Mouse (Mus musculus): ENCODE measurements around the gene Gm20388. TPM values are rescaled to one million over a fixed set of nuclear protein-coding genes. Genes with fewer than 3 reads are reported as not detected.
A peak's percentile ranks its signal among the peaks of the same experiment; 100 is the strongest.

The Gm20388 gene
- polyA plus RNA-seq, 1 experiment from 2014 or later, result not detected

GRCm38 (mm10) chr8:122350309-122351089, 2439.9 kb downstream of the Gm20388 start:
- no peaks in the 10 kb centered on the region for H3K36me3 ChIP-seq
- 33% methylated on average over 11 of the region's 11 CpGs for WGBS
- no peak overlapping the region for H3K27ac ChIP-seq
- no peak overlapping the region for H3K9ac ChIP-seq
- H3K4me3 ChIP-seq, result no peak overlapping the region
- H3K9me3 ChIP-seq, result no peaks in the 10 kb centered on the region
- H3K4me1 ChIP-seq, result peaks cover 15% of the 10 kb centered on the region; the same call in 1 of the 2 replicates
- no peak for ATAC-seq (ENCODE audit: insufficient number of reproducible peaks, insufficient read depth, low FRiP score, low TSS enrichment, low read depth)
- peaks cover 23% of the 10 kb centered on the region for H3K27me3 ChIP-seq
- H3K4me2 ChIP-seq, result no peak overlapping the region

- Histone ChIP-seq H3K4me1 (0 out of 2 replicates have a peak, but pooled peaks cover 6% of the 10 kb centered on the region), H3K4me2 (no peak overlapping the region), H3K27ac (peak overlapping the region; percentile 40; the same call in 1 of the 2 replicates), H3K27me3 (peaks cover 20% of the 10 kb centered on the region), H3K36me3 (no peaks in the 10 kb centered on the region), H3K9me3 (no peaks in the 10 kb centered on the region), H3K4me3 (no peak overlapping the region), H3K9ac (no peak overlapping the region)
- ATAC-seq (ENCODE audit: insufficient number of reproducible peaks, insufficient read depth, low FRiP score, low TSS enrichment, low read depth), result no peak
- WGBS, result 91% methylated on average over 8 of the region's 8 CpGs
These were observed 2443.5 kb downstream of the Gm20388 start for GRCm38 (mm10) chr8:122354157-122354556.

GRCm38 (mm10) chr8:122355642-122356606, 2445.3 kb downstream of the Gm20388 start:
- Histone ChIP-seq H3K9me3 (no peaks in the 10 kb centered on the region), H3K27ac (no peak overlapping the region), H3K4me3 (no peak overlapping the region), H3K4me1 (no peaks in the 10 kb centered on the region), H3K36me3 (no peaks in the 10 kb centered on the region), H3K4me2 (no peak overlapping the region), H3K27me3 (peaks cover 11% of the 10 kb centered on the region), H3K9ac (no peak overlapping the region)
- no peak for ATAC-seq (ENCODE audit: insufficient number of reproducible peaks, insufficient read depth, low FRiP score, low TSS enrichment, low read depth)
- 57% methylated on average over 9 of the region's 9 CpGs for WGBS

- Histone ChIP-seq H3K4me2 (no peak overlapping the region), H3K27ac (no peak overlapping the region), H3K9ac (no peak overlapping the region), H3K4me1 (peaks cover 6% of the 10 kb centered on the region), H3K9me3 (no peaks in the 10 kb centered on the region), H3K36me3 (no peaks in the 10 kb centered on the region), H3K27me3 (peaks cover 9% of the 10 kb centered on the region; the same call in 1 of the 2 replicates), H3K4me3 (no peak overlapping the region)
- ATAC-seq (ENCODE audit: insufficient number of reproducible peaks, insufficient read depth, low FRiP score, low TSS enrichment, low read depth), result no peak
- WGBS, result 67% methylated on average over 11 of the region's 11 CpGs
These were observed 2446.6 kb downstream of the Gm20388 start for GRCm38 (mm10) chr8:122357202-122357601.

- H3K4me1 ChIP-seq, result peaks cover 11% of the 10 kb centered on the region
- 92% methylated on average over 5 of the region's 5 CpGs for WGBS
- no peaks in the 10 kb centered on the region for H3K36me3 ChIP-seq
- H3K27ac ChIP-seq, result no peak overlapping the region
- no peaks in the 10 kb centered on the region for H3K9me3 ChIP-seq
- no peak overlapping the region for H3K4me3 ChIP-seq
- no peak overlapping the region for H3K4me2 ChIP-seq
- ATAC-seq (ENCODE audit: insufficient number of reproducible peaks, insufficient read depth, low FRiP score, low TSS enrichment, low read depth), result no peak
- H3K9ac ChIP-seq, result no peak overlapping the region
- peaks cover 9% of the 10 kb centered on the region; the same call in 1 of the 2 replicates for H3K27me3 ChIP-seq
These were observed 2447.0 kb downstream of the Gm20388 start for GRCm38 (mm10) chr8:122357641-122358040.

GRCm38 (mm10) chr8:122359111-122359775, 2448.6 kb downstream of the Gm20388 start:
- H3K27ac ChIP-seq, result no peak overlapping the region
- no peak overlapping the region for H3K4me3 ChIP-seq
- no peaks in the 10 kb centered on the region for H3K9me3 ChIP-seq
- peaks cover 20% of the 10 kb centered on the region for H3K27me3 ChIP-seq
- no peak overlapping the region for H3K9ac ChIP-seq
- H3K36me3 ChIP-seq, result no peaks in the 10 kb centered on the region
- no peak overlapping the region for H3K4me2 ChIP-seq
- no peak for ATAC-seq (ENCODE audit: insufficient number of reproducible peaks, insufficient read depth, low FRiP score, low TSS enrichment, low read depth)
- WGBS, result 75% methylated on average over 15 of the region's 15 CpGs
- peaks cover 14% of the 10 kb centered on the region for H3K4me1 ChIP-seq

- ATAC-seq (ENCODE audit: insufficient number of reproducible peaks, insufficient read depth, low FRiP score, low TSS enrichment, low read depth), result no peak
- Histone ChIP-seq H3K4me1 (peaks cover 14% of the 10 kb centered on the region), H3K27ac (no peak within 1 kb of the TSS), H3K4me2 (no peak within 1 kb of the TSS), H3K9me3 (no peaks in the 10 kb centered on the region), H3K36me3 (no peaks in the 10 kb centered on the region), H3K4me3 (no peak within 1 kb of the TSS), H3K27me3 (peaks cover 24% of the 10 kb centered on the region), H3K9ac (no peak within 1 kb of the TSS)
- 76% methylated on average over 7 of the region's 7 CpGs for WGBS
These were observed 2450.2 kb downstream of the Gm20388 start, which contains the start of gene Trhr2 for GRCm38 (mm10) chr8:122360696-122361416. TSS of gene Trhr2 (minus strand) at chr8:122360746.

GRCm38 (mm10) chr8:122362271-122362670, 2451.6 kb downstream of the Gm20388 start:
- Histone ChIP-seq H3K4me3 (no peak overlapping the region), H3K27me3 (peaks cover 24% of the 10 kb centered on the region), H3K9me3 (no peaks in the 10 kb centered on the region), H3K4me2 (0 out of 2 replicates have a peak overlapping the region, but pooled peaks have one; percentile 17), H3K27ac (peak overlapping the region; percentile 22; the same call in 1 of the 2 replicates), H3K9ac (no peak overlapping the region), H3K36me3 (no peaks in the 10 kb centered on the region), H3K4me1 (peaks cover 14% of the 10 kb centered on the region)
- WGBS, result 28% methylated on average over 5 of the region's 5 CpGs
- ATAC-seq (ENCODE audit: insufficient number of reproducible peaks, insufficient read depth, low FRiP score, low TSS enrichment, low read depth), result no peak

- Histone ChIP-seq H3K4me2 (no peak overlapping the region), H3K4me3 (no peak overlapping the region), H3K4me1 (peaks cover 14% of the 10 kb centered on the region), H3K9me3 (no peaks in the 10 kb centered on the region), H3K36me3 (no peaks in the 10 kb centered on the region), H3K9ac (0 out of 2 replicates have a peak overlapping the region, but pooled peaks have one; percentile 12), H3K27ac (no peak overlapping the region), H3K27me3 (peaks cover 24% of the 10 kb centered on the region)
- ATAC-seq (ENCODE audit: insufficient number of reproducible peaks, insufficient read depth, low FRiP score, low TSS enrichment, low read depth), result no peak
- WGBS, result 16% methylated on average over 8 of the region's 8 CpGs
These were observed 2452.3 kb downstream of the Gm20388 start for GRCm38 (mm10) chr8:122362967-122363366.

GRCm38 (mm10) chr8:122368494-122368893, 2457.9 kb downstream of the Gm20388 start:
- Histone ChIP-seq H3K4me2 (no peak overlapping the region), H3K9ac (no peak overlapping the region), H3K36me3 (no peaks in the 10 kb centered on the region), H3K27ac (no peak overlapping the region), H3K4me1 (0 out of 2 replicates have a peak, but pooled peaks cover 3% of the 10 kb centered on the region), H3K9me3 (no peaks in the 10 kb centered on the region), H3K27me3 (peaks cover 10% of the 10 kb centered on the region), H3K4me3 (no peak overlapping the region)
- no peak for ATAC-seq (ENCODE audit: insufficient number of reproducible peaks, insufficient read depth, low FRiP score, low TSS enrichment, low read depth)
- WGBS, result 75% methylated on average over 10 of the region's 10 CpGs
